Mouse (Mus musculus): Measurements from ENCODE around the gene Atp12a. TPM values are rescaled to one million over a fixed set of nuclear protein-coding genes. Genes with fewer than 3 reads are reported as not detected.

The Atp12a gene
- polyA plus RNA-seq, 1 experiment, result 0.13 TPM

DNA sequence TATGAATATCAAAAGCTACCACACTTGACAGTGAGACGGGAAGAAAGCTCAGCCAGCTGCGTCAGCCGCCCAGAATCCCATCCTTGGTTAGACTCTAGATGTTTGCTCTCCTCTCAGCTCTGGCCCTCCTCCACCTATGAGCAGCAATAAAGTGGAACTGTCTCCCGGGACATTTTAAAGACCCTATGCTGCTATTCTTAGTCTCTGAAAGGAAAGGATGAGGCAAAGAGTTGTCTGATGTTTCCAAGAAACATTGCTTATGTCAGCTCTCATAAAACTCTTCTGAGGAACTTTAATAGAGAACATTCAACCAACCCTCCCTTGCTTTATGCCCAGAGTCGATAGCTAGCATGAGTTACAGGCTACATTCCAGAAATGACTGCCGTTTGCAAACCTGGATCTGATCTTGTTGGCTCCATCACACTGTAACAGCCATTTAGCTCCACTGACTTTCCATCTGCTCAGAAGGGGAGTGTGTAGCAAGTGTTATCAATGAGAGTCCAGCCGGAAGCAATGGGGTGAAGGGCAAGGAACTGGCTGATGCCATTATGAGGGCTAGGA lies 25.9 kb upstream of the Atp12a start:
- TF ChIP-seq CTCF (IDR thresholded peaks at IDR 0.05; ENCODE audit: extremely low read depth, insufficient read depth, low read length) (no peak), POLR2A (IDR thresholded peaks at IDR 0.05; ENCODE audit: extremely low read depth, insufficient read depth, low read length) (no peak)
- Histone ChIP-seq H3K27ac (ENCODE audit: insufficient read depth, low read length) (no peak overlapping the region), H3K4me1 (ENCODE audit: control insufficient read depth, insufficient read depth, low read length) (no peaks in the 10 kb centered on the region), H3K4me3 (ENCODE audit: insufficient read depth, low read length) (no peak overlapping the region)

DNA sequence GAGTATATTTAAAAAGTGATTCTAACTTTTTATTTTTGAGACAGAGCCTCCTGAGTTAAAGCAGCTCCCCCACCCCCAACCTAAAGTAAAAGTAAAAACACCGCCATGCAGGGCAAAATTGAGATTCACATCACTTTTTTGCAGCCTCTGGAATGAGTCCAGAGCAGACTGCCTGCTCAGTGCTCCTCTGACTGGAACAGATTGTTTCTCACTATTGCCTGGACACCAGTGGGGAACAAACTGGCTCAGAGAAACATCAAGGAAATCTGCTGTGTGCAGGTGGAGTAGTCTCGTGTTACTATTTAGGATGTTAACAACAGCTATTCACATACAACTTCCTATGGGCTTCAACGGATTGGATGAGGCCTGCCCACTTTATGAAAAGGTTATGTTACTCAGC lies 16.2 kb upstream of the Atp12a start:
- H3K4me1 ChIP-seq (ENCODE audit: control insufficient read depth, insufficient read depth, low read length), result peaks cover 2% of the 10 kb centered on the region; the same call in 1 of the 2 replicates
- TF ChIP-seq POLR2A (IDR thresholded peaks at IDR 0.05; ENCODE audit: extremely low read depth, insufficient read depth, low read length) (no peak), CTCF (IDR thresholded peaks at IDR 0.05; ENCODE audit: extremely low read depth, insufficient read depth, low read length) (no peak)
- H3K4me3 ChIP-seq (ENCODE audit: insufficient read depth, low read length), result no peak overlapping the region
- H3K27ac ChIP-seq (ENCODE audit: insufficient read depth, low read length), result no peak overlapping the region

DNA sequence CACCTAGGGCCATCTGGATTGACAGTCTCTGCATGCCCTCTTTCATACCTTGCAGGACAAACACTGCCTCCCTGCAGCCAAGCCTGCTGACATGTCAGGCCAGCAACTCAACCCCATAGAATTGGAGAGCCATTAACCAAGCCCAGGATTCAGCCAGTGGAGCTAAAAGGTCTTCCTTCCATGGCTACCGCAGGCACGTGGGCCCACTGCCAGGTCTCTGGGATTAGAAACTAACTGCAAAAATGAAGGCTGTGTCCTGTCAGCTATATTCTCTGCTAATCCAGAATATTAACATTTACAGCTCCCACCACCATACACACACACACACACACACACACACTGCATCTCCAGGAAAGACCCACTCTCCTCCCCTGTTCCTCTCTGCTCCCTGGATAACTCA lies 15.3 kb upstream of the Atp12a start:
- H3K4me3 ChIP-seq (ENCODE audit: insufficient read depth, low read length), result no peak overlapping the region
- TF ChIP-seq POLR2A (IDR thresholded peaks at IDR 0.05; ENCODE audit: extremely low read depth, insufficient read depth, low read length) (no peak), CTCF (IDR thresholded peaks at IDR 0.05; ENCODE audit: extremely low read depth, insufficient read depth, low read length) (no peak)
- peaks cover 2% of the 10 kb centered on the region; the same call in 1 of the 2 replicates for H3K4me1 ChIP-seq (ENCODE audit: control insufficient read depth, insufficient read depth, low read length)
- H3K27ac ChIP-seq (ENCODE audit: insufficient read depth, low read length), result no peak overlapping the region

DNA sequence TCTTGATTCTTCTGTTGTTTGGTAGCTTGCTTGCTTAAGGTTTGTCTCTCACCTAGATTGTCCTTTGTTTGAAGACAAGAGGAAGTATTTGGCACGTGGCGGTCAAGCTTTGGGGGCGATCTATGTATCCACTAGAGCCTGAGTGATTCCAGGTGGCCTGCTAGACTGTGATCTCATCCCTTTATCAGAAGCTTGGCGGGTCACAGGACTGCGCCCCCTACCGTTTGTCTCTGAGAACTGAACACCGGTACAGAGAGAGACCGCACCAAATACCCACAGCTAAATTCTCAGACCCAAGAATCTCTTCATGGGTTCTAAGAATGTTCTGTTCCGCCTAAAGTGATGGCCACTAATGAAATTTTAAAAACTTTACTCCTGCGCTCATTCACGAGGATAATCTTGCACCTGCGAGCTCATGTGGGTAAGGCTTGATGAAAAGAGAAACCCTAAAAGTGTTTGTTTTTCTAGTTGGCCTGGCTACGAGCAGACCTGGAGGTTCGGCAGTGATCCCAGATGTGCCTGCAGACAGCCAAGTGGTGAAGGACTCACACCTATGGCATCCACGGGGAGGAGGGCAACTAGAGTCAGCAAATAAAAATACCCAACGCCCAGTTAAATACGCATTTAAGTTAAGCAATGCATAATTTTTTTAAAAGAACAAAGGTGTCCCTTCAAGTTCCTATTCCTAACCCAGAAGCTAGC lies 12.8 kb upstream of the Atp12a start:
- no peak for TF ChIP-seq POLR2A (IDR thresholded peaks at IDR 0.05; ENCODE audit: extremely low read depth, insufficient read depth, low read length)
- 0 out of 2 replicates have a peak, but pooled peaks have one; percentile 15 for TF ChIP-seq CTCF (IDR thresholded peaks at IDR 0.05; ENCODE audit: extremely low read depth, insufficient read depth, low read length)
- peaks cover 2% of the 10 kb centered on the region; the same call in 1 of the 2 replicates for H3K4me1 ChIP-seq (ENCODE audit: control insufficient read depth, insufficient read depth, low read length)
- H3K27ac ChIP-seq (ENCODE audit: insufficient read depth, low read length), result no peak overlapping the region
- no peak overlapping the region for H3K4me3 ChIP-seq (ENCODE audit: insufficient read depth, low read length)

DNA sequence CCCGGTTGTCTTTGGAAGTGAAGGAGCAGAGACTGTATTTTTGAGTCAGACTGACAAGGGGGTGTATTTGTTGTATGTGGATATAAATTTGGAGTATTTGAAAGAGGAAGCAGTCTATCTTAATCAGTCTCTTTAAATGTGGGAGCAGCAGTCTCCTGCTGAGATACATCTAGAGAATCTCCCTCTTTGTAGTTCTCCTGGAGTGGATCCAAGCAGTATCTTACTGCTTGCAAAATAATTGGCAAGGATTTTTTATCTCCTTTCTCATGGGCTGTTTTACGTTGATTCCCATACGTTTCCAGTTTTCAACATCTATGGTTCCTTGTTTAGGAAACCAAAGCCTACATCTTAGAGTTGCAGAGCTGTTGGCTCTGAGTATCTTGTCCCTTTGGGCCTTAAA lies 10.1 kb upstream of the Atp12a start:
- Histone ChIP-seq H3K4me3 (ENCODE audit: insufficient read depth, low read length) (no peak overlapping the region), H3K27ac (ENCODE audit: insufficient read depth, low read length) (no peak overlapping the region), H3K4me1 (ENCODE audit: control insufficient read depth, insufficient read depth, low read length) (no peaks in the 10 kb centered on the region)
- TF ChIP-seq CTCF (IDR thresholded peaks at IDR 0.05; ENCODE audit: extremely low read depth, insufficient read depth, low read length) (no peak), POLR2A (IDR thresholded peaks at IDR 0.05; ENCODE audit: extremely low read depth, insufficient read depth, low read length) (no peak)

DNA sequence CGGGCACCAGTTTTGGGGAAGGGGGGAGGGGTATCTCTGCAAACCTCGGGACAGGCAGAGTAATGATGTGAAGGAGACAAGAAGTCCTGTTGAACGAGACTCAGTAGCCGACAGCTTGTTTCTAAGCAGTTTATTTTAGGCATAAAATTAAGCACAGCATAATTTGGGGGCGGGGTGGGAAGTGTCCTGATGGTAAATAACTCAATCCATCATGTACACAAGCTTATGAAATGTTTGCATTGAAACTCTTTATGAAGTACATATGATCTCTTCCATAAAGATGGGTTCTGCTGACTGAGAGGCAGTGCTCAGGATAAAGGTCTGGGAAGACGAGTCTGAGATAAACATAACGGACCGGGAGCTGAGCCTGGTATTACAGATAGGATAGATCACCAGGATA lies 9.5 kb upstream of the Atp12a start:
- TF ChIP-seq CTCF (IDR thresholded peaks at IDR 0.05; ENCODE audit: extremely low read depth, insufficient read depth, low read length) (no peak), POLR2A (IDR thresholded peaks at IDR 0.05; ENCODE audit: extremely low read depth, insufficient read depth, low read length) (no peak)
- H3K4me3 ChIP-seq (ENCODE audit: insufficient read depth, low read length), result no peak overlapping the region
- no peaks in the 10 kb centered on the region for H3K4me1 ChIP-seq (ENCODE audit: control insufficient read depth, insufficient read depth, low read length)
- H3K27ac ChIP-seq (ENCODE audit: insufficient read depth, low read length), result no peak overlapping the region

DNA sequence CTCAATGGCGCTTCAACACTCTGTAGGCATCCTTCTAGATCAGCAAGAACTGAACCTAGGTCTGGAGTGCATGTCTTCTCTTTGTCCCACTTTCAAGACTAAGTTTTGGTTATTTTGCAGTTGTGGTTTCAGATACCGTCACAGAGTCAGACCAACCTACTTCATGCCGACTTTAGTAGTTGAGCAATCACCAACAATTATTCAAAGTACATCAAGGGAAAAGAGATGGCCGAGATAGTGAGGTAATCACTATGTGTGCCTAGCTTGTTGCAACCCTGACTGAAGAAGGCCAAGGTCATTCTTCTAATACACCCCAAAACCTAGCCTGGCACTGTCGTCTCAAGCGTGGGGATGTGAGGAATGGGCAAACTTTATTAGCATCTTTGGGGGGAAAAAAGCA lies 8.7 kb upstream of the Atp12a start:
- H3K27ac ChIP-seq (ENCODE audit: insufficient read depth, low read length), result no peak overlapping the region
- no peak for TF ChIP-seq POLR2A (IDR thresholded peaks at IDR 0.05; ENCODE audit: extremely low read depth, insufficient read depth, low read length)
- no peak for TF ChIP-seq CTCF (IDR thresholded peaks at IDR 0.05; ENCODE audit: extremely low read depth, insufficient read depth, low read length)
- H3K4me1 ChIP-seq (ENCODE audit: control insufficient read depth, insufficient read depth, low read length), result no peaks in the 10 kb centered on the region
- H3K4me3 ChIP-seq (ENCODE audit: insufficient read depth, low read length), result no peak overlapping the region

DNA sequence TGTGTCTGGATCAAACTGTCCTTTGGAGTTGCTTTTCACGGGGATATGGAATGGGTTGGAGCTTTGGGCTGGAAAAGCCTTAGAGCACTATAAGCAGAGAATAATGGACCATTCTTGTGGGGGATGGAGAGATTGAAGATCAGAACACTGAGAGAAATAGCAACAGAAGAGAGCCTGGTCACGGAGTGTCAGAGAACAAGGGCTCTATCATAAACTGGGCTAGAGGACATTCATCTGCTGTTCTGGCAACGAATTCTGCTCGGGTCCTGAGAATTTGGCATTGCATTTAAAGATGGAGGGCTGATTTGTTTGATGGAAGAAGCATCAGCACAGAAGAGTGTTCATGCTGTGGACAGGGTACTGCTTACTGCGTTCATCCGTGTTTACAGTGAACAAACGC lies 6.4 kb upstream of the Atp12a start:
- H3K4me3 ChIP-seq (ENCODE audit: insufficient read depth, low read length), result no peak overlapping the region
- H3K27ac ChIP-seq (ENCODE audit: insufficient read depth, low read length), result no peak overlapping the region
- TF ChIP-seq POLR2A (IDR thresholded peaks at IDR 0.05; ENCODE audit: extremely low read depth, insufficient read depth, low read length), result no peak
- no peak for TF ChIP-seq CTCF (IDR thresholded peaks at IDR 0.05; ENCODE audit: extremely low read depth, insufficient read depth, low read length)
- no peaks in the 10 kb centered on the region for H3K4me1 ChIP-seq (ENCODE audit: control insufficient read depth, insufficient read depth, low read length)

DNA sequence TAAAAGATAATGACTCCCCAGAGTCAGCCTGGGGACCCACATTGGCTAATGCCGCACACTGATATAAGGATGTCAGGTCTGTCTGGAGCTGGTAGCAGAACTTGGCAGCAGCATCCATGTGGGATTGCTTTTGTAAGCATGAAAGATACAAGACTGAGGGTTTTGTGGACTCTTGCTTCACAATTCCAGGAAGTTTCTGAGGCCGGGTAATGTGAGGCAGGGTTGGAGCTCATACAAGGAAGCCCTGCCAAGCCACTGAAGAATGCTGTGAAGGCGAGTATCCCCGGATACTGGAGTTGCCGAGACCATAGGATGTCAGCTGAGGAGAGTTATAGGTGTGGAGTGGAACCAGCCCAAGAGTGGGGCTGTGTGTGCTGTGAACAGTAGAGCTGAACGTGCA lies 5.7 kb upstream of the Atp12a start:
- H3K4me1 ChIP-seq (ENCODE audit: control insufficient read depth, insufficient read depth, low read length), result no peaks in the 10 kb centered on the region
- no peak for TF ChIP-seq POLR2A (IDR thresholded peaks at IDR 0.05; ENCODE audit: extremely low read depth, insufficient read depth, low read length)
- no peak for TF ChIP-seq CTCF (IDR thresholded peaks at IDR 0.05; ENCODE audit: extremely low read depth, insufficient read depth, low read length)

DNA sequence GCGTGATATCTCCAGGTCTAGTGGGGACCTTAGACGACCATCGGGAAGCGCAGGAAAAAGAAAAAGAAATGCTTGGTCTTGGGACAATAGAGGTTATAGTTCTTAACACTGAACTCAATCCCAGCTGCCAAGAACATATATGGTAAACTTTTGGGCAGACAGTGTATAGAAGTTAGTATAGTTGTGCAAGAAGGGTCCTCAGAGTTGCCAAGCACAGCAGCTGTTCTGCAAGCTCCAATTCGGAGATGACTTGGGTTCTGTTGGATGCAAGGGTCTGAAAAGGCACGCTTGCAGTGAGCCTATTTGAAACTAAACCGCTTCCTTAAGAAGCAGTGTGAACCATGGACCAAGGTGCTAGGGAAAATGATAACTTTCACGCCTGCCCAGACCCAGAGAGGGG lies 424 bp downstream of the Atp12a start:
- H3K27ac ChIP-seq (ENCODE audit: insufficient read depth, low read length), result no peak overlapping the region
- no peaks in the 10 kb centered on the region for H3K4me1 ChIP-seq (ENCODE audit: control insufficient read depth, insufficient read depth, low read length)
- H3K4me3 ChIP-seq (ENCODE audit: insufficient read depth, low read length), result peak overlapping the region; percentile 49
- TF ChIP-seq CTCF (IDR thresholded peaks at IDR 0.05; ENCODE audit: extremely low read depth, insufficient read depth, low read length) (no peak), POLR2A (IDR thresholded peaks at IDR 0.05; ENCODE audit: extremely low read depth, insufficient read depth, low read length) (no peak)

More for the DNA sequence above, 5.7 kb upstream of the Atp12a start:
- no peak overlapping the region for H3K4me3 ChIP-seq (ENCODE audit: insufficient read depth, low read length)
- H3K27ac ChIP-seq (ENCODE audit: insufficient read depth, low read length), result no peak overlapping the region

Data from cortical plate, adult 2 months (tissue).